Mouse (Mus musculus) adrenal gland, postnatal 14 days (tissue): ENCODE results near the gene Abhd2. TPM values are rescaled to one million over a fixed set of nuclear protein-coding genes. Genes with fewer than 3 reads are reported as not detected.

ENCODE experiments used
- DNase-seq: peaks from one replicate; pipeline ENCODE4 v3.0.0; 2021; ENCODE audit warnings: mixed read lengths
- total RNA-seq: library from RNA; stranded (reverse); gene quantifications from 2 replicates; pipeline ENCODE4 v1.2.3, GENCODE M21; 2021

Gene Abhd2
- total RNA-seq, 1 experiment from 2014 or later: 569 TPM

GRCm38 (mm10) chr7:79376516-79377275 lies 103.7 kb downstream of the Abhd2 start:
- DNase-seq: no peak

GRCm38 (mm10) chr7:79386422-79387133 lies 113.6 kb downstream of the Abhd2 start, which contains the start of gene Rlbp1:
Gene Rlbp1, minus strand, starts transcription at chr7:79387048.
- DNase-seq: no peak

GRCm38 (mm10) chr7:79387140-79387539 lies 114.1 kb downstream of the Abhd2 start:
- DNase-seq: no peak

GRCm38 (mm10) chr7:79387991-79388390 lies 115.0 kb downstream of the Abhd2 start:
- no peak for DNase-seq

- no peak for DNase-seq
Measured at GRCm38 (mm10) chr7:79388671-79389206, 115.7 kb downstream of the Abhd2 start.

DNA sequence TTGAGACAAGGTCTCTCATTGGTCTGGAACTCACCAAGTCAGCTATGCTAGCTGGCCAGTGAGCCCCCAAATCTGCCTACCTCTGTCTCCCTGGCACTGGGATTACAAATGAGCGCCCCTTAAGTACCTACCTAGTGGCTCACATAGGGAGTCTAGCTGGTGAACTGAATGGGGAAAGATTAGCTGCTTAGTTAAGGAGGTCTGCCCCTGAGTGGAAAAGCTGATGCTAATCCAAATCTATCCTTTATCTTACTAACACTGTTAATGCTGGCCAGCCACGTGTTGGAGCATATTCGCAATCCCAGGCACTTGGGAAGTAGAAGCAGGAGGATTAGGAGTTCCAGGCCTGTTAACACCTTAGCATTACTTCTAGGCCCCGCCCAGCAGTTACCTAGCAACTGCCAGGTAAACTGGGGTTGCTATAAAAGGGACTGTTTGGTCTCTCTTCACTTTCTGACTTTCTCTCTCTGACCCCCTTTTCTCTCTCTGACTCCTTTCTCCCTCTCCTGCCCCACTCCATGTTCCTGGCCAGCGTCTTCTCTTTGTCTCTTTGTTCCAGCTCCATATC lies 117.2 kb downstream of the Abhd2 start:
- no peak for DNase-seq

DNA sequence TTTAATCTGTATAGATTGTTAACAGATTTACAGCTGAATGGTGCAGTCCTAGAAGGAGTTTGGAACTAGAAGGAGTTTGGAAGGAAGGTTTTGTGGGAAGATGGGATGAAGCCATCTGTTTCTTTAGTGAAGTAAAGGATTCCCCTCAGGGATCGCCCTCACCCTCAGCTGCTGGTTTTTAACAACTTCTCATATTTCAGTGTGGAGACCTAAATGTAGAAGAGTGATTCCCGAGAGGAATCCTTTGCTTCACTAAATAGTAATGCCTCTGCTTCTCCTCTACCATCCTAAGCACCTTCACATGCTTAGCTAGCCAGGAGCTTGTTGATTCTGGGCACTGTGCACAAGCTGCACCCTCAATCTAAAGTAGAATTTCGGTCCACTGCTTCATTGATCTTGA lies 118.5 kb downstream of the Abhd2 start:
- no peak for DNase-seq

DNA sequence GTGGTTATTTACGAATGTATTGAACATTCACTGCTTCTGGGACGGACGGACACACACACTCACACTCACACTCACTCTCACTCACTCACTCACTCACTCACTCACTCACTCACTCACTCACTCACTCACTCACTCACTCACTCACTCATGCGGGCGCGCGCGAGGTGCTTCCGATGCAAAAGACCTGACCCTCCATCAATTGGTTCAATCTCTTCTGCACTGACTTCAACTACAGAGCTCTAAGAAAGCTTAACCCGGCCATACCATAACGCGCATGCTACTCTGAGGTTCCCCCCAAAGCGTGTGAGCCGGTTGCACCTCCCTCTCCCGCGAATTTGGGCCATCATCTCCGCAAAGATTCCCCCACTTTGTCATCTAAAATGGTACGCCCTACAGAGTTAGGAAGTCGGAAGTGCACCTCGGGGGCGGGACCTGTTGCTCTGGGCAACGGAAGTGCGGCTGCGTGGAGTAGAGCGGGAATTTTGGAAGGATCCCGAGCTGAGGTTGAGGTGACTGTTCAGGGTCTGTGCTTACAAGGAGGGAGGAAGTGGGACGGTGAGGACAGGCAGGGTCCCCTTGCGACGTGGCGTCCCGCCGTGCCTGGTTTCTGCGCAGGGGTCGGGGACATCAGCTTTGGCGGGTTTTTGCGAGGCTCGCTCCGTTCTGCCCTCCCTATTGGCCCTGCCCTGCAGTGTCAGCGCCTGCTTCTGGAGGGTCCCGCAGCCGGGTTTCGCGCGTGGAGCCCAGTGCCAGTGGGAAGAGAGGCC lies 119.1 kb downstream of the Abhd2 start, which contains the start of gene Fanci:
Fanci (plus strand) TSS at position 47 of the 767 bp plus-strand sequence.
- DNase-seq: peak; percentile 96

- DNase-seq: no peak
Measured at GRCm38 (mm10) chr7:79392860-79393513, 120.0 kb downstream of the Abhd2 start.

DNA sequence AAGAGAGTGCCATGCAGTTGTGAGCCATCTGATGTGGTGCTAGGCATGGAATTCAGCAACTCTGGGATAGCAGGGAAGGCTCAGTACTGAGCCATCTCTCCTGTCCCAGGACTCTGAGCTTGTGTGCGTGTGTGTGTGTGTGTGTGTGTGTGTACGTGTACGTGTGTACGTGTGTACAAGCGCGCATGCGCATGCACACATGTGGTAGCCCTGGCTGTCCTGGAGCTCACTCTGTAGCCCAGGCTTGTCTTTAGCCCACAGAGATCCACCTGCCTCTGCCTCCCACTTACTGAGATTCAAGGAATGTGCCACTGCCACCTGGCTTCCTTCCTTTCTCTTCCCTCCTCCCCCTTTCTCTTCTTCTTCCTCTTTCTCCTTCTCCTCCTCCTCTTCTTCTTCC lies 120.9 kb downstream of the Abhd2 start:
- DNase-seq: no peak

DNA sequence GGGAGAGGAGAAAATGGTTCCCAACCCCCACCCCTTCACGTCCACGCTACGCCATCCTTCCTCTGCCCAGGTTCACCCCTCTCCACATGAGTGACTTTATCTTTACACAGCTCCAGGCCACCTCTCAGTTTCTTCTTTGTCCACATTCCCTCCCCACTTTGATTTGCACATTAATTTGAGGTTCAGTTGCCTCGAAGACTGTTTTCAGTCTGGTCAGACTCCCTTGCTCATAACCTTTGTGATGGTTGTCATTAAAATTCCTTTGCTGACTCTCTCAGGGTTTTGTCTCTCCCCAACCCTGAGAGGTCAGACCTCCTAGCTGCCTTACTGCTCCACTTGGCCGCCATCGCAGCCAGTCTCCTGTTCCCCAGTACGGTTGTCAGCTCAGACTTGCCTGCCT lies 121.7 kb downstream of the Abhd2 start:
- DNase-seq: no peak

DNA sequence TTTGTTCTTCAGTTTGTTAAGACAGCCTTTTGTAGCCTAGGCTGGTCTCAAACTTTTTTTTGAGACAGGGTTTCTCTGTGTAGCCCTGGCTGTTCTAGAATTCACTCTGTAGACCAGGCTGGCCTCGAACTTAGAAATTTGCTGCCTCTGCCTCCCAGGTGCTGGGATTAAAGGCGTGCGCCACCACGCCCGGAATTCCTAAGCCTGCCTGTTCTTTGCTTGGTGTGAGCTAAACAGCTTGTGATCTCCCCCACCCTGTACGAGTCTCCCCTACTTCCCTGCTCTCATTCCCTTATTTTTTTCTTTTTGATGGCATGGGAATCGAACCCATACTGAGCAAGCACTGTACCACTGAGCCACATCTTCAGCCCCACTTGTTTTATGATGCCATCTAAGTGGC lies 122.2 kb downstream of the Abhd2 start:
- no peak for DNase-seq

GRCm38 (mm10) chr7:79397446-79397963 lies 124.5 kb downstream of the Abhd2 start:
- no peak for DNase-seq

DNA sequence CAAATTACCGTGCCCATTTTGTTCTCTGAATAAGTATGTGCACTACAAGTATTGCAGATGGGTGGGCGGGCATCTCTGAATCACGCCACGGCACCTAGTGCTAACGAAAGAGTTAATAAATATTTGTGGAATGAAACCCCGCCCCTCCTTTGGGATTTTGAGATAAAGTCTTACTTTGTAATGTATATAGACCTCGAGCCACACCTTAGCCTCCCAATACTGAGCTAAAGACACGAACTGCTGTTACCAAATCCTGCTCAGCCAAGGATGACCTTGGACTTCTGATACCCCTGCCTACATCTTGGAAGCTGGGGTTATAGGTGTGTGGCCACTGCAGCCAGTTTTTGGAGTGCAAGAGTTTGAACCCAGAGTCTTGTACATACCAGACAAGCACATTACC lies 125.4 kb downstream of the Abhd2 start:
- DNase-seq: no peak

DNA sequence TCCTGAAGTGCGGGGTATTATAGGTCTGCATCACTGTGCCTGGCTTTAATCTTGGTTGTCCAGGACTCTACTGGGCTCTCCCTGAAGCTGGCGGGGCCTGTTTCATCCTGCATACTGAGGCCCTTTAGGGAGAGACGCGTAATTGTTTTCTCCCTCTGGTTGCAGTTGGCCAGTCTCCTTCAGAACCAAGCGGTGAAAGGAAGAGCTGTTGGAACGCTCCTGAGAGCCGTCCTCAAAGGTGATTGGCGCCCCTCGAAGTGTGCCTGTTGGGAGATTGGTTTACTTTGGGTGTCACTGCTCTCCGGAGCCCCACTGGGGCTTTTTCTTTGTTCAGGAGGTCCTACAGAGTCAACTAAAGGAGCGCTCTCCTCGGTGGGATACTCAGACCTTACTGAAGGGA lies 126.0 kb downstream of the Abhd2 start:
- DNase-seq: no peak

DNA sequence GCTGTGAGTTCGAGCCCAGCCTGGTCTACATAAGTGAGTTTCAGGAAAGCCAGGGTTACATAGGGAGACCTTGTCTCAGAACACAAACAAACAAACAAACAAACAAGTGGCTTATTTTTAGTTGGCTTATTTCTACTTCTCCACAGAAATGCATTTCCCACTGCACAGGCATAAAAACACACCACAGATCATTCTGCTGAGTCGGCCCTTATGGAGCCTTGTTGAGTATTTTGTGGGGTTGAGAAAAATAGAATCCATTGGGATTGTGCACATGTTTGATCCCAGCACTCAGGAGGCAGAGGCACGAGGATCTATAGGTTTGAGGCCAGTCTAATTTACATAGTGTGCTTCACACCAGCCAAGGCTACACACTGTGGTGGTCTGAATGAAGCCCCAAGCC lies 127.3 kb downstream of the Abhd2 start:
- DNase-seq: no peak

DNA sequence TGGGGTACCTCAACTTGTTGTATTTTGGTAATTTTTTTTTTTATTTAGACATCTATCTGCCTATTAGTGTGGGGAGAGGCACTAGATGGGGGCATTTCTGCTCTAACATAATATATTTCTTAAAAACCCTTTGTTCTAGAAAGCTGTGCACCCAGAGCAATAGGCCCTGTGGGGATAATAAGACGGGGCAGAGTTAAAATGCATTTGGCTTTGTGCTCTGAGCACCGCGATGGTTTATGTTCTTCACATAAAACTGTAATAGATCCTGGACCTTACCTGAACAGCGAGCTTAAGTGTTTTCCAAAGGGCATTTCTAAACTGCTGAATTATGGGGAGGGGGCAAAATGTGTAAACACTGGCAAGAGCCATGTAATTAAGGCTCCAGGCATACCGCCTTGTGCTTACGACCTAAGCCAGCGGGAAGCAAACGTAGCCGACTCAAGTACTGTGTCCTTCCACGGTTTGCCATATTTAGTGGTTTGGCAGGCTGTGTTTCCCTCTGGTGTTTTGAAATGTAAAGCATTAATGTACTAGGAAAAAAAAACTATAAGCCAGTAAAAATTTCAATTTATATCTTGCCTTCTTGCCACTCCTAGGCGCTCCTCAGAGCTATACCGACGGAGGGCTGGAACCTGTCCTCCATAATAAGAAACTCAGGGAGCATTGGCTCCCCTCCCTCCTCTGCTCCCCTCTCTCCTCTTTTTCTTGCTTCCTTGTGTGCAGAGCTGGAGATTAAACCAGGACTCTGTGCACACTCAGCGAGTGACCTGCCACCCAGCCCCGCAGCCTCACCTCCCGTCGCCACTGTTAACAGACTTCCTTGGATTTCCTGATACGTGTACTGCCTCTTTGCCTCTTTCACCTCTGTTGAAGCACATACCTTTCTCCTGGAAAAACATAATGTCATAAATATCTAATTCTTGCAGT lies 141.7 kb downstream of the Abhd2 start:
- no peak for DNase-seq
